Mouse (Mus musculus): ENCODE data around the gene Fthl17e. TPM values are rescaled to one million over a fixed set of nuclear protein-coding genes. Genes with fewer than 3 reads are reported as not detected.
"Not testable (repeated sequence)": the region's sequence is repeated elsewhere in the genome, so short reads cannot be mapped to it uniquely, and the experiment has no call there.

The Fthl17e gene
- not detected for total RNA-seq (2021)
- long read RNA-seq, experiment 1 = 0 reads
- long read RNA-seq, experiment 2 = 0 reads

DNA sequence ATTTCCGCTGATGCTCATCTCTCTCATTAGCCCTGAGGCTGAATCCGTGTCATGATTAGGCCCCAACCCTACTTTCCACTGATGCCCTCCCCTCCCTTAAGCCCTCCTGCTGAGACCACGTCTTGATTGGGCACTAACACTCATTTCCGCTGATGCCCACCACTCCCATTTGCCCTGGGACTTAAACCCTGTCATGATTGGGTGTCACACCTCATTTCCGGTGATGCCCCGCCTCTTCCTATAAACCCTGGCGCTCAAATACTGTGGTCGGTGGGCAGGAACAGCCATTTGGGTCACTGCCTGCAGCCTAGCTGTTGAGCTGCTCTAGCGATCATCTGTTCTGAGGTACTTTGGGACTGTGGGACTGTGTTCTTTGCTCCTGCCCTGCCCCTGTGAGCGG lies at the start of gene Fthl17e:
Gene Fthl17e, plus strand, starts transcription at position 301 of the 400 bp plus-strand sequence.
- DNase-seq; intact Hi-C loops (cut with DNase I; ENCODE audit: low total_unique reads): not testable (repeated sequence)

DNA sequence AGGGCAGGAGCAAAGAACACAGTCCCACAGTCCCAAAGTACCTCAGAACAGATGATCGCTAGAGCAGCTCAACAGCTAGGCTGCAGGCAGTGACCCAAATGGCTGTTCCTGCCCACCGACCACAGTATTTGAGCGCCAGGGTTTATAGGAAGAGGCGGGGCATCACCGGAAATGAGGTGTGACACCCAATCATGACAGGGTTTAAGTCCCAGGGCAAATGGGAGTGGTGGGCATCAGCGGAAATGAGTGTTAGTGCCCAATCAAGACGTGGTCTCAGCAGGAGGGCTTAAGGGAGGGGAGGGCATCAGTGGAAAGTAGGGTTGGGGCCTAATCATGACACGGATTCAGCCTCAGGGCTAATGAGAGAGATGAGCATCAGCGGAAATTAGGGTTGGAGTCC lies 46.6 kb upstream of the Fthl17e start, which contains the start of gene Fthl17d:
Gene Fthl17d, minus strand, starts transcription at position 101 of the 400 bp plus-strand sequence.
- intact Hi-C loops (cut with DNase I; ENCODE audit: low total_unique reads); DNase-seq: not testable (repeated sequence)

DNA sequence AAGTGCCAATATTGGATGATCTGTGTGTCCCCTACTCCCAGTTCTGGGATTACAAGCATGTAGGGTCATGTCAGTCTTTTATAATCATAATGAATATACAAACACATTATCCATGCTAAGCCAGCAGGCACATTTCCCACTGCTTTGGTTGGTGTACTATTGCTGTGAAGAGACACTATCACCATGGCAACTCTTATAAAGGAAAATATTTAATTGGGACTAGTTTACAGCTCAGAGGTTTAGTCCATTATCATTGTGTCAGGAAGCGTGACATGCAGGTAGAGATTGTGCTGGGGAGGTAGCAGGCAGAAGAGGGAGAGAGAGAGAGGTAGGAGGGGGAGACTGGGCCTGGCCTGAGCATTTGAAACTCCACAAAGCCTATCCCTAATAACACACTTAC lies 17.2 kb upstream of the Fthl17e start:
- intact Hi-C loops (cut with DNase I; ENCODE audit: low total_unique reads) = no loop called here
- DNase-seq = no peak

DNA sequence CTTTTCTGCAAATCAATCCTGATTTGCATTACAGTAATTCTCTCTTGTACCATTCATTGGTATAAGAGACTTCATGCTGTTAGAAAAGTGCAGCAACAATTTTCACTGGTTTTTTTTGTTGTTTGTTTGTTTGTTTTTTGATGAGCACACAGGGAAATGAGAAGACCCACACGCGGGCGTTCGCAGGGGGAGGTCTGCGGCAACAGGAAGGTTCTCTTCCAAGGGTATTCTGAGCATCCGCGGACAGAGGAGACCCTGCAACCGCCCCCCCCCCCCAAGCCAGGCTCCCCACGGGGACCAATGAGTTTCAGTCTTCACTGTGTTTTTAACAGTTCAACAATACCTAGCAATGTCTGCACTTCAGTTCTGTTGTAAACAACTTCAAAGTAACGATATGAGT lies 13.8 kb upstream of the Fthl17e start:
- no peak for DNase-seq
- intact Hi-C loops (cut with DNase I; ENCODE audit: low total_unique reads) = no loop called here

DNA sequence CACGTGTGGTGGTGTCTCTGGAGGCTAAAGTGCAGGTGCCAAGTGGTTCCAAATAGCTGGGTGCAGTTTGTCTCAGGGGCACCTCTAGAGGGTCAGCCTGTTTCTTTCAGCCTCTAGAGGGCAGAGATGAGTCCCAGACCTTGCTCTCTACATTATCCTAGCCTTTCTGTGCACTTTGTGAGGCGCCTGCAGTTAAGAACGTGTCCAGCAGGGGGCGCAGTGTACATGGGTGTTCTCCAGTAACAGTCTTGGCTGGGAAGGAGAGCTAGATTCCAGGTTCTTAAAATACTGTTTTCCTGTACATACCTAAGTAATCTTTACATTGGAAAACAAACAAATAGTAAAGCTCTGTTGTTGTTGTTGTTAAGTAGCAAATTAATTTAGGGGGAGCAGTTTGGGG lies 8.3 kb downstream of the Fthl17e start:
- DNase-seq; intact Hi-C loops (cut with DNase I; ENCODE audit: low total_unique reads): not testable (repeated sequence)

DNA sequence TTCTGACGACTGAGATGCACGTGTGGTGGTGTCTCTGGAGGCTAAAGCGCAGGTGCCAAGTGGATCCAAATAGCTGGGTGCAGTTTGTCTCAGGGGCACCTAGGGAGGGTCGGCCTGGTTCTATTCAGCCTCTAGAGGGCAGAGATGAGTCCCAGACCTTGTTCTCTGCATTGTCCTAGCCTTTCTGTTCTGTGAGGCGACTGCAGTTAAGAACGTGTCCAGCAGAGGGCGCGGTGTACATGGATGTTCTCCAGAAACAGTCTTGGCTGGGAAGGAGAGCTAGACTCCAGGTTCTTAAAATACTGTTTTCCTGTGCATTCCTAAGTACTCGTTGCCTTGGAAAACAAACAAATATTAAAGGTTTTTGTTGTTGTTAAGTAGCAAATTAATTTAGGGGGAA lies 27.7 kb downstream of the Fthl17e start:
- peak; percentile 65 for DNase-seq
- intact Hi-C loops (cut with DNase I; ENCODE audit: low total_unique reads) = not testable (repeated sequence)

DNA sequence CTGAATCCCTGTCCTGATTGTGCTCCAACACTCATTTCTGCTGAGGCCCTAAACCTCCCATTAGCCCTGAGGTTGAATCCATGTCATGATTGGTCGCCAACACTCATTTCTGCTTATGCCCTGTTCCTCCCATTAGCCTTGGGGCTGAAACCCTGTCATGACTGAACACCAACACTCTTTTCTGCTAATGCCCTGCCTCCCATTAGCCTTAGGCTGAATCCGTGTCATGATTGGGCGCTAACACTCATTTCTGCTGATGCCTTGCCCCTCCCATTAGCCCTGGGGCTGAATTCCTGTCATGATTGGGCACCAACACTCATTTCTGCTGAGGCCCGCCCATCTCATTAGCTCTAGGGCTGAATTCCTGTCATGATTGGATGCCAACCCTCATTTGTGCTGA lies 28.8 kb downstream of the Fthl17e start:
- intact Hi-C loops (cut with DNase I; ENCODE audit: low total_unique reads) = no loop called here
- no peak for DNase-seq

DNA sequence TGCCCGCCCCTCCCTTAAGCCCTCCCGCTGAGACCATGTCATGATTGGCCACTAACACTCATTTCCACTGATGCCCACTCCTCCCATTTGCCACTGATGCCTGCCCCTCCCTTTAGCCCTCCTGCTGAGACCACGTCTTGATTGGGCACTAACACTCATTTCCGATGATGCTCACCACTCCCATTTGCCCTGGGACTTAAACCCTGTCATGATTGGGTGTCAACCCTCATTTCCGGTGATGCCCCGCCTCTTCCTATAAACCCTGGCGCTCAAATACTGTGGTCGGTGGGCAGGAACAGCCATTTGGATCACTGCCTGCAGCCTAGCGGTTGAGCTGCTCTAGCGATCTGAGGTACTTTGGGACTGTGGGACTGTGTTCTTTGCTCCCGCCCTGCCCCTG lies 29.4 kb downstream of the Fthl17e start, which contains the start of gene Fthl17f:
Gene Fthl17f, plus strand, starts transcription at position 301 of the 400 bp plus-strand sequence.
- intact Hi-C loops (cut with DNase I; ENCODE audit: low total_unique reads); DNase-seq: not testable (repeated sequence)

DNA sequence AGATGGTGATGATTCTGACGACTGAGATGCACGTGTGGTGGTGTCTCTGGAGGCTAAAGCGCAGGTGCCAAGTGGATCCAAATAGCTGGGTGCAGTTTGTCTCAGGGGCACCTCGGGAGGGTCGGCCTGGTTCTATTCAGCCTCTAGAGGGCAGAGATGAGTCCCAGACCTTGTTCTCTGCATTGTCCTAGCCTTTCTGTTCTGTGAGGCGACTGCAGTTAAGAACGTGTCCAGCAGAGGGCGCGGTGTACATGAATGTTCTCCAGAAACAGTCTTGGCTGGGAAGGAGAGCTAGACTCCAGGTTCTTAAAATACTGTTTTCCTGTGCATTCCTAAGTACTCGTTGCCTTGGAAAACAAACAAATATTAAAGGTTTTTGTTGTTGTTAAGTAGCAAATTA lies 44.4 kb downstream of the Fthl17e start:
- intact Hi-C loops (cut with DNase I; ENCODE audit: low total_unique reads); DNase-seq: not testable (repeated sequence)

Other genes with a start within 250 kb of the Fthl17e start
- not detected for gene Ssxb5, start 229.8 kb upstream of the Fthl17e start, total RNA-seq (2021)
- not detected for gene Gm6592, start 189.5 kb upstream of the Fthl17e start, total RNA-seq (2021)
- gene Gm5751, start 159.2 kb upstream of the Fthl17e start, total RNA-seq (2021) = not detected
- gene B630019K06Rik, start 141.1 kb upstream of the Fthl17e start, total RNA-seq (2021) = 1 to 10 TPM in 1 of 2 experiments, under 1 TPM in 1; 0.73 to 1.3 TPM
- gene Fthl17b, start 70.5 kb upstream of the Fthl17e start, total RNA-seq (2021) = not detected
- gene Fthl17c, start 56.9 kb upstream of the Fthl17e start, total RNA-seq (2021) = not detected
- not detected for gene Fthl17d, start 46.7 kb upstream of the Fthl17e start, total RNA-seq (2021)
- gene Fthl17f, start 29.5 kb downstream of the Fthl17e start, total RNA-seq (2021) = not detected
- not detected for gene 4930402K13Rik, start 71.1 kb downstream of the Fthl17e start, total RNA-seq (2021)
- under 1 TPM; 0.18 to 0.60 TPM for gene Lancl3, start 166.4 kb downstream of the Fthl17e start, total RNA-seq (2021)
- gene Gm14862, start 223.4 kb downstream of the Fthl17e start, total RNA-seq (2021) = not detected
- 1 to 10 TPM; 2.6 to 3.8 TPM for gene Xk, start 239.3 kb downstream of the Fthl17e start, total RNA-seq (2021)